Mouse (Mus musculus) embryonic fibroblast, embryonic 13.5 days (primary cell): ENCODE measurements around the gene Gm20388. TPM values are rescaled to one million over a fixed set of nuclear protein-coding genes. Genes with fewer than 3 reads are reported as not detected.

Experiments used
- H3K27ac ChIP-seq: 2 replicates; pipeline ENCODE4 v1.5.1; 2012; ENCODE audit warnings: low read length, control low read depth, inconsistent platforms; ENCODE audit not compliant: insufficient read depth
- H3K4me1 ChIP-seq: 2 replicates; pipeline ENCODE4 v1.6.1; 2011; ENCODE audit warnings: low read length; ENCODE audit not compliant: control insufficient read depth, insufficient read depth
- H3K4me3 ChIP-seq: 2 replicates; pipeline ENCODE4 v1.5.1; 2011; ENCODE audit warnings: mild to moderate bottlenecking, control low read depth, low read length; ENCODE audit not compliant: insufficient read depth
- CTCF ChIP-seq: IDR thresholded peaks from 2 replicates; pipeline ENCODE4 v1.5.1; 2011; ENCODE audit warnings: mild to moderate bottlenecking, control low read depth, low read length, moderate library complexity, borderline replicate concordance; ENCODE audit not compliant: insufficient read depth
- POLR2A ChIP-seq: IDR thresholded peaks from 2 replicates; pipeline ENCODE4 v1.6.1; 2011; ENCODE audit warnings: low read depth, mild to moderate bottlenecking, control low read depth, low read length, moderate library complexity
- polyA plus RNA-seq: library from polyadenylated mRNA; stranded (reverse); fragments of >200 nt; gene quantifications from 2 replicates; pipeline ENCODE4 v1.2.4, GENCODE M21; 2011; ENCODE audit warnings: low read depth; ENCODE audit not compliant: missing spikeins, insufficient read length

Gene Gm20388
- polyA plus RNA-seq, 1 experiment, result 82.8 TPM

DNA sequence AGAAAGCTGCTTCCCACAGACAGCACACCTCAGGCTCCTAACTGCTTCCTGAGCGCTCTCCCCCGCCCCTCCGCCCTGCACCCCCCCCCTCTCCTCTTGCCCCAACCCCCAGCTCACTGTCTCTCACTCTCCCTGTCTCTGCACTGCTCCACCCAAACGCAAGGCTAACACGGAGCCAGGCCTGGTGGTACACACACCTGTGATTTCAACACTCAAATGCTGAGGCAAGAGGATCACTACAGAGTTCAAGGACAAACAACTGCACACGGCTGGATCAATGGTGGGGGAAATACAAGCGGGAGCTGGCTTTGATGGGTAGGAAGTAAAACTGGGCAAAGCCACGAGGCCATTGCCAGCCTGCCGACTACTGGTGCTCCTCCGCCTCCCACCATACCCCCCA is 1026.0 kb downstream of the Gm20388 start:
- Histone ChIP-seq H3K27ac (no peak overlapping the region), H3K4me3 (no peak overlapping the region), H3K4me1 (no peaks in the 10 kb centered on the region)
- TF ChIP-seq POLR2A, result no peak
- no peak for TF ChIP-seq CTCF

DNA sequence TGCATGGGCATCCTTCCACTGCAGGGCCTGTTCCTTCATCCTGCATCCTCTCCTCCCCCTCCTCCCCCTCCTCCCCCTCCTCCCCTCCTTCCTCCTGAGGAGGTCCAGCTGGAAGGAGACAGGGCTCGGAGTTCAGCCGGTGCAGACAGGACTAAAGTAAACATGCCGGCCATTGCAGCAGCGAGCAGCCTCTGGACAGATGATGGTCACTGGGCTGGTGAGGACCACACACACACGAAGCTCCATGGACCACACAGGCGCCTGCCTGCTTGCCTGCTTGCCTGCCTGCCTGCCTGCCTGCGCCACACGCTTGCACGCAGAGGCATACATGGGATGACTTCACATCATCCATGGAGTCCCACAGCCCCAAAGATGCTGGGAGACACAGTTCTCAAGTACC is 1026.8 kb downstream of the Gm20388 start:
- TF ChIP-seq CTCF (no peak), POLR2A (no peak)
- no peaks in the 10 kb centered on the region for H3K4me1 ChIP-seq

DNA sequence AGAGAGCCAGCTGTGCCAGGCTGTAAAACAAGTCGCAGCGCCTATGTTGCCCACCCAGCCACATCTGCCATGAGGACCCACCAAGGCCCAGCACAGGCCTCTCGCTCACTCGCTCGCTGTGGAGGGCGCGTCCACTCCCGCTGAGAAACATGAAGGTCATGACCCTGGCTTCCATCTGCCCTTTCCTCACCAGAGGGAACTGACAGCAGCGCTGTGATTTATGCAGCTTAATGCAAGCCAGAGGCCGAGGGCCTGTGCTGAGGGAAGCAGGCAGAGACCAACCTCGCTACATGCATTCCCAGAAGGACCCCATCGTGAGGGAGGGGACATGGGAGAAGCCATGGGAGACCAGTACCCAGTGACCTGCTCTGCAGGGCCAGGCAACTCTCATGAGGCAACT is 1029.6 kb downstream of the Gm20388 start:
- Histone ChIP-seq H3K4me3 (no peak overlapping the region), H3K27ac (no peak overlapping the region)
- no peak for TF ChIP-seq POLR2A
- no peak for TF ChIP-seq CTCF

More for the DNA sequence above, 1026.8 kb downstream of the Gm20388 start:
- Histone ChIP-seq H3K27ac (no peak overlapping the region), H3K4me3 (no peak overlapping the region)

DNA sequence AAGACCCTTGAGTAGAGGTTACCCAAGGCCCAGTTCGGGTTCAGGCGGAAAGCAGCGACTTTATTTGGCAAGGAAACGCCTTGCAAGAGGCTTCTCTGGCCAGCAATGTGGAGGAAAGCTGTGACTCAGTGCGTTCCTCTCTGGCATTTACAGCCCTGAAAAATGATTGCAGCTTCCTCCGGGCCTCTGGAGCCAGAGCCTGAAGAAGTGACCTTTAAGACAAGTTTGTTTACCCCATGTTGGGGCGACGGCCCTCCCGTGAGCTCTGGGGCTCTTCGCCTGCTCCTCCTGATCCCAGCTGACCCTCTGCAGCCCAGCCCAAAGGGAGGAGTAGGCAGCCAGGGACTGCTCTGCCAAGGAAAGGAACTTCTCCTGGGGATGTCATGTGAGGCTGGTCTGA is 1036.6 kb downstream of the Gm20388 start:
- H3K4me1 ChIP-seq, result peaks cover 8% of the 10 kb centered on the region
- peak overlapping the region; percentile 76 for H3K27ac ChIP-seq
- no peak for TF ChIP-seq POLR2A
- no peak for TF ChIP-seq CTCF
- no peak overlapping the region for H3K4me3 ChIP-seq

More for the DNA sequence above, 1029.6 kb downstream of the Gm20388 start:
- no peaks in the 10 kb centered on the region for H3K4me1 ChIP-seq

DNA sequence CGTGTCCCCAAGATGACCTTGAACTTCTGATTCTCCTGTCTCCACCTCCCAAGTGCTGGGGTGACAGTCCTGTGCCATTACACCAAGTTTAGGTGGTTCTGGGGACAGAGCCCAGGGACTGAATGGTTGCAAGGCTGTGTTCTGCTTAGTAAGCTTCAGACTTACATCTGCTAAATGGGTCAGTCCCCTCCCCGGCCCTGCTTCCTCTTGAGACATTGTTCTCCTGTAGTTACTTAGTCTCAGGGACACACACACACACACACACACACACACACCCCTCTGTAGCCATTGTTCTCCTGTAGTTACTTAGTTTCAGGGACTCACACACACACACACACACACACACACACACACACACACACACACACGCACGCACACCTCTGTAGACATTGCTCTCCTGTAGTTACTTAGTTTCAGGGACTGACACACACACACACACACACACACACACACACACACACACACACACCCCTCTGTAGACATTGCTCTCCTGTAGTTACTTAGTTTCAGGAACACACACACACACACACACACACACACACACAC is 1037.5 kb downstream of the Gm20388 start:
- TF ChIP-seq CTCF (no peak), POLR2A (no peak)
- peaks cover 8% of the 10 kb centered on the region for H3K4me1 ChIP-seq
- H3K27ac ChIP-seq, result no peak overlapping the region
- no peak overlapping the region for H3K4me3 ChIP-seq

DNA sequence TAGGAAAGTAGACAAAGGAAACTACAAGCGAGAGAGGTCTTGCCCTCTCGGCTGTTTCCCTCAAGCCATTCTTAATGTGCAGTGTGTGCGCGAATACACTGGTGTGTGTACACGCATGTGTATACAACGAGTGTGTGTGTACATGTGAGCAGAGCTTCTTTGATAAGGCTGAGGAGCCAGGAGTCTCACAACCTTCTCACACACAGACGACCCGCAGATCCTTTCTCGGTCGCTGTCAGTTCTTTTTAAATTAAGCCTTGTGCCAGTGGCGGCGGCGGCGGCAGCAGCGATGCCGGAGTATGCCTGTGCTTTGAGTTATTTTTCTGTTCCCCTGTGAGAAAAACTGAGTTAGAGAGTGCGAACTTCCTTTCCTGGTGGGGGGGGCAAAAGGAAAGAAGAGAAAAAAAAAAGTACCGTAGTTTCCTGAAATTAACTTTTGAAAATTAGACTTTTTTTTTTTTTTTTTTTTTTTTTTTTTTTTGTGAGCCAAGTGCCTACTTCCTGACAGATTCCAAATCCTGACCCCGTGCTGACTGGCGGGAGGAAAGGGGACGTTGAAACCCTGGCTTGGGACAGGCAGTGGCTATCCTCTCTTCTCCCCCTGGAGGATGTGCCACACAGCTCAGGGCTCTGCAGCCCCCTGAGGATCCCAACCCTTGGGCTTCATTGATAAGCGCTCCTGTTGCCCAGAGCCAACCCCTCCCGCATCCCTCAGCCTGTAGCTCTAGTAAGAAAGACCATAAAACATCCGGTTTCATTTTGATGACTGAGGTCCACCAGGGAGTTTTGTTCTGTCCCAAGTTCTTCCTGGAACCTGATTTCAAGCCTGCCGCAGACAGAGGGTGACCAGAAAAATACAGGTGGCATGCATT is 1038.2 kb downstream of the Gm20388 start:
- Histone ChIP-seq H3K4me3 (no peak overlapping the region), H3K27ac (no peak overlapping the region), H3K4me1 (peaks cover 8% of the 10 kb centered on the region)
- TF ChIP-seq POLR2A, result no peak

DNA sequence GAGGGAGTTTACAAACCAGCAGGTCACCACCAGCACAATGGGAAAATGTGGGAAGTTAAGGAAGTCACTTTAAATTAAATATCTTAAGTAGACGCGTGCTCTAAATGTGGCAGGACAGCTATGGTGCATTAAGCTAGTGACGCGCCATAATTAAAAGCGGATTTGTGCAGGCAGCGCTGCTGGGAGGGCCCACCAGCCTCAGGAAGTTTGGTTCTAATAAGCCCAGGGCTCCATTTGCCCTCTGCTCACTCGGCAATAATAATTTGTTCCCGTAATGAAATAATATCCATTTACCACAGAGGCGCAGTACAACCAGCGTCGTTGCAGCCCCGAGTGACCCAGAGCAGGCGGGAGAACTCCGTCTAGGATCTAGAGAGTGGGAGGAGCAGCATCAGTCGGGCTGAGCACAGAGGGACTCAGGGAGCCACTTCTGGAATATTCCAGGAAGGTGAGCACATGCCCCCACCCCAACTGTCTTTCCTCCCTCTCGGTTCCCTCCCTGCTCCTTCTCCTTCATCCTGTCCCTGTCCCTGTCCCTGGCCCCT is 1040.1 kb downstream of the Gm20388 start:
- H3K4me3 ChIP-seq, result no peak overlapping the region
- H3K27ac ChIP-seq, result no peak overlapping the region
- TF ChIP-seq CTCF (no peak), POLR2A (no peak)
- H3K4me1 ChIP-seq, result peaks cover 8% of the 10 kb centered on the region

DNA sequence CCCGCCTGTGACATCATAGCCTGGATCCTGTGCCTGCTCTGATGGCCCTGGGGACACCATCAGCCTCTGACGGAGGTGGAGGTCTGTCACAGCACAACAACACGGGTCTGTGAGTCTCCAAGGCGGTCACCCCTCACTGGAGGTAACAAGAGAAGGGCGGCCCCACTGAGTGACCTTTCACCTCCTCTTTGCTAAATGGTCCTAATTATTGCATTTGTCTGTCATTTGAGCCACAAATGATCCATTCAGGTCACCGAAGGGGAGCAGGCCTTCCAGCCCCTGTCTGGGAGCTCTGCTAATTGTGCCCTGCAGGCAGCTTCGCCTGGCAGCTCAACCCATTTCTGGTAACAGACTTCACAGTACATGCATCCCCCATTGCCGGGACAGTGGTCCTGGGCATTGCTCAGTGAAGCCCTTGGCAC is 1048.8 kb downstream of the Gm20388 start:
- no peak overlapping the region for H3K4me3 ChIP-seq
- H3K4me1 ChIP-seq, result no peaks in the 10 kb centered on the region
- TF ChIP-seq POLR2A (no peak), CTCF (no peak)
- H3K27ac ChIP-seq, result no peak overlapping the region

DNA sequence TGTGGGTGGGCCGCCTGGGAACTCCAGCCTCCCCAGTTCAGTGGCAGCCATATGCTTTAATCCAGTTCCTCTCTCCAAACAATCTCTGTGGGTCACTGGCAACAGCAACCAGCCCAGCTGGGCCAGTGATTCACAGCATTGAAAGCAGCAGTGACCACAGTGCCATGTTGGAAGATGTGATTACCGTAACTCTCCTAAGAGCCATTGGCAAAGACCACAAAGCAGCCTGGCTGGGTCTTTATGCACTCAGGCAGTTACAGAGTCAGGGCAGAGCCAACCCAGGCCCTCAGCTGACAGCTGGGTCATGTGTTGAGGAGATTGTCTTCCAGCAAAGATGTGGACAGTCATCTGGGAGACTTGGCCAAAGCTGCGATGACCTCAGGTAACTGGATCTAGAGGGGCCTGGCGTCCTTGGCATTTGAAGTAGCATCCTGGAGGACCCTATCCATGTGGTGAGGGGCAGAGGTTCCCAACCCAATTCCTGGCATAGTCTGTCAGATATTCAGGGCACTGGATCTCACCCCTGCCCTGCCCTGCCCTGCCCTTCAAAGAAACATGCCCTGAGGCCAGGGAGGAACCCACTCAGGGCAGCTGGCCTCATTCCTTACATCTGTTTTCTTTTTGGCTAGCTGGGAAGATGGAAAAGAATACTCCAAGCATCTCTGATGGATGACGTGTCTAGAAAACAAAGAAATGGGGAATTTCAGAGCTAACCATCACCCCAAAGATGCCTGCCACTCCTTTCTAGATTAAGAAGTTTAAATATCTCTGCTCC is 1052.2 kb downstream of the Gm20388 start:
- TF ChIP-seq POLR2A, result no peak
- no peak for TF ChIP-seq CTCF
- H3K4me1 ChIP-seq, result no peaks in the 10 kb centered on the region
- no peak overlapping the region for H3K27ac ChIP-seq
- no peak overlapping the region for H3K4me3 ChIP-seq
